Mouse (Mus musculus) heart, postnatal 14 days (tissue): ENCODE measurements around the gene Bex1. TPM values are rescaled to one million over a fixed set of nuclear protein-coding genes. Genes with fewer than 3 reads are reported as not detected.
"Not testable (repeated sequence)": the region's sequence is repeated elsewhere in the genome, so short reads cannot be mapped to it uniquely, and the experiment has no call there.

Source experiments
- DNase-seq, 2 experiments: peaks; one replicate each; pipeline ENCODE4 v3.0.0; 2021 to 2022
- intact Hi-C: fragments of 180-260 bp; cut with DNase I; formaldehyde crosslinking; loops from one replicate; pipeline ENCODE4 v1.15.1; 2025
- long read RNA-seq, 2 experiments: library from polyadenylated mRNA; stranded (forward); transcript quantifications; one replicate each; pipeline ENCODE4 v2.0.0; 2021
- total RNA-seq, 2 experiments: library from RNA; stranded (reverse); gene quantifications; 2 replicates each; pipeline ENCODE4 v1.2.3; 2021

Gene Bex1
- 1 to 10 TPM; 2.9 to 7.0 TPM for total RNA-seq
- long read RNA-seq, experiment 1, transcript Bex1-201 (3 exons, 866 nt) = major isoform, 7 of 7 reads
- long read RNA-seq, experiment 1, partial matches to known transcripts = 0 of 7 reads
- long read RNA-seq, experiment 1, other reads (novel, unspliced or antisense) = 0 of 7 reads
- long read RNA-seq, experiment 2, transcript Bex1-201 (3 exons, 866 nt) = major isoform, 6 of 9 reads
- long read RNA-seq, experiment 2, partial matches to known transcripts = 0 of 9 reads
- long read RNA-seq, experiment 2, other reads (novel, unspliced or antisense) = 3 of 9 reads

DNA sequence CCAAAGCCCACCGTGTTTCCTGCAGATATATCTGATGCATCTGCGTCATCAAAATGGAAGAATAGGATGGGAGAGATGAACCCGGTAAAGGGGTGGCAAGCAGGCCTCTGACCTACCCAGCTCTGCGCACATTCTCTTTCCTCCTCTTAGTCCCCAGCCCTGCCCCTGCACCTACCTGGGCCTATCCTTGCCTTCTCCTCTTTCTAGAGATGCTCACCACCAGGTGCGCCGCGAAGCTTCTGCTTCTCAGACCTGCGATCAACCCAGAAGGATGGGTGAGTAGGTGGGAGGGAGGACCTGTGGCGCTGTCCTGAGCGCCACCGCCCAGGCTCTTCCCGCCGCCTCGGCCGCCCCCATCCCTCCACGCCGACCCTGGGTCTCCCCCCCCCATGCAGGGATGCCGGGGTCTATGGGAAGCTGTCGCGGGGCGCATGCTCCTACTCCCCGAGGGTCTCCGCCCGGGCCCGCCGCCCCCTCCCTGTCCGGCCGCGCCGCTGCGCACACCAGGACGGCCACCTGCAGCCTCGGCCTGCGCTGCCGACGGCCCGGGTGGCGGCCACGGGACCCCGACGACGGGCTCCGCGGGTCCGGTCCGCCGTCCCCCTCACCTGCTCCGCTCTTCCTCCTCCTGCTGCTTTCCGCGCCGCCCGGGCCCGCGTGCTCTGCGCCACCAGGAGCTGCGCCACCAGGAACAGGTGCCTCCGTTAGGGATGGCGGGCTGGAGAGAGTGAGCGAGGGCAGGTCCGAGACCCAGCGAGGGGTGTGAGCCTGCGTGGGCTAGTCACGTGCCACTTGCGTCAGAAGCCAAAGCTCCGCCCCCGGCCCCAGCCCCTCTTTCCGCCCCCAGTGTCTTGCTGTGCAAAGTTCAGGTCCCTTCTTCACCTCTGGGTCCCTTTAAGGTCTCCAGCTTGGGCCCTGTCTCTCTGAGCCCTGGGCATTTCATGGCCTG, at the start of gene Bex1, which contains the start of gene Tceal7:
Gene Bex1 (minus strand): TSS at position 785 of the 949 bp plus-strand sequence.
Gene Tceal7 (plus strand): TSS at position 51 of the 949 bp plus-strand sequence.
- DNase-seq, intact Hi-C loops: not testable (repeated sequence)

DNA sequence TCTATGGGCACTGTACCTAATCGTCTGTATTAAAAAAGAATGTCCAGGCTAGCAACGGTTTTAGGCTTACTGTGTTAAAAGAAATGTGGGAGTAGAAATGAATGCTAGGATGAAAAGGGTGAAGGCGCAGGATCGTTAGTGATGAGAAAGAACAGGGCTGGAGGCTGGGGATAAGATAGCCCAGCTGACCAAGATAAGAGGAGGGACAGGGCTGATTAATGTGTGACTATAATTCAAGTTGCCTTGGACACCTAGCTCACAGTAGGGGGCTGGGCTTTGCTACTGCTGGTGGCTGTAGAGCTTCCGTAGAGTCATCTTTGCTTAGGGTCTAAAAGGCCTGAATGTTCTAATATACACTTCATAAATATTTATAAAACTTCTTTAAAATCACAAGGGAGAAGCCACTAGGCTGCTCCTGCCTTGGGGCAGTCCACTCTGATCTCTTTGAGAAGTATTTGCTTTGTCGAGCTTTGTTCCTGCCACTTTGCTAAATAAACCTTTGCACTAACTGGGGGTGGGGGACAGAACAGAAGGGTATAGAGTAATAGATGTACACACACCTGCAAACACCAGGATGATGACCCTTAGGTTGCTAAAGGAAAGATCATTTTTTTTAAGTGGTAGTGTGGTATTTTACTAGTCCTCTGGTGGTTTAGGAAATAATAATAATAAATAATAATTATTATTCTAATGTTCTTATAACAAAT, 36.9 kb upstream of the Bex1 start:
- DNase-seq = no peak
- intact Hi-C loops = no loop called here

DNA sequence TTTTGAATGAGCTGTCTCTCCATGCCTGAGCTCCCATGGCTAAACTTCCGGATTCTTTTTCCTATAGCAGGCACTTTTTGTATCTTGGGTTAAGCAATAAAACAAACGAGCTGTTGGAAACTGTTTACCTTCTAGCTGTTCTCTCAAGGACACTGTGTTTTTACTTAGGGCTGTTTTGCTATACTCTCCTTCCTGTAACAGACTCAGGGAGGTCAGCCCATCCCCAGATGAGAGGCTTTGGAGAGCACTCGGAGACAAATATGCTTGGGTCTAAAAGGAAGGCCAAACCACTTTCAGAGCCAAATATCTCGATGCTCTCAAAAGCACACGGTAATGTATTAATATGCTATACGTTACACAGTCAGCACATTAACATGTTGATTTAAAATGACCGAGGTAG, 34.4 kb upstream of the Bex1 start:
- no peak for DNase-seq
- intact Hi-C loops = no loop called here

DNA sequence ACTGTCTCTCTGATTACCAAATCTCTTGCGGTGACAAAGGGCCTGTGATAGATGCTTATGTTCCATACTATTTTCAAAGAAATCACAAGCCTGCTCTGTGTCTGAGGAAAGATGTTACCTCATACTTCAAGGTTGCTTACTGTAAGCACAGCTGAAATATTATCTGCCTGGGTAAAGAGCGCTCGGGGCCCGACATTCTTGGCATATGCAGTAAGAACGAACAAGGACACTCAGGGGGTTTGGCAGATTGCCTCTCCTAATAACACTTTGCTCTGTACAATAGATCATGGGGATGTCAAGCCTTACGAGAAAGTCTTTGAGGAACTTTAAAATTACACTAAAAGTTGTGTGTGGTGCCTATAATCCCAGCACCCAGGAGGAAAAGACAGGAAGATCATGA, 33.5 kb upstream of the Bex1 start:
- DNase-seq = no peak
- intact Hi-C loops = no loop called here

DNA sequence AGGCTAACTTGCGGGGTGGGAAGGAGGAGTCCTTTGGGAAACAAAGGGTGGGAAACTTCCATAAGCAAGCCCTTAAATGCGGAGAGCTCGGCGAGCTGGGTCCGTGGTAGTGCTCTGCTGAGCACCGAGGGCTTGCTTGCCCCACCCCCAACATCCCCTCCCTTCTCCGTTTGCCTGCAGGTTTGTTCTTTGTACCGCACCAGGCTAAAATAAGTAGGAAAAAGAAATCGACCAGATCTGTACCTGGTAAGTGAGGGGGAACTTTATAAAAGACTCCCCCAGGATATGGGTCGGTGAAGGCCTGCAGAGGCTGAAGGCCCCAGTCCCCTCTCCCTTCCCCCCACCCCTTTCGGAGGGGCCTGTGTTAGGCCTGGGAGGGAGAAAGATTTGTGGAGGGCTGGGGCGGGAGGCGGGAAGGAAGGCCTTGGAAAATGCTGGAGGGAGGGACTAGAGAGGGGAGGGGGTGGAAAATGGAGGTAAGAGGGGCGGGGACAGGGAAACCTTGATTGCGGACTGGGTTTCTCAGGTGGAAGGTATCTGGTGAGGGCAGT, 30.3 kb upstream of the Bex1 start:
- DNase-seq = peak; percentile 6 to 7
- intact Hi-C loops = no loop called here

DNA sequence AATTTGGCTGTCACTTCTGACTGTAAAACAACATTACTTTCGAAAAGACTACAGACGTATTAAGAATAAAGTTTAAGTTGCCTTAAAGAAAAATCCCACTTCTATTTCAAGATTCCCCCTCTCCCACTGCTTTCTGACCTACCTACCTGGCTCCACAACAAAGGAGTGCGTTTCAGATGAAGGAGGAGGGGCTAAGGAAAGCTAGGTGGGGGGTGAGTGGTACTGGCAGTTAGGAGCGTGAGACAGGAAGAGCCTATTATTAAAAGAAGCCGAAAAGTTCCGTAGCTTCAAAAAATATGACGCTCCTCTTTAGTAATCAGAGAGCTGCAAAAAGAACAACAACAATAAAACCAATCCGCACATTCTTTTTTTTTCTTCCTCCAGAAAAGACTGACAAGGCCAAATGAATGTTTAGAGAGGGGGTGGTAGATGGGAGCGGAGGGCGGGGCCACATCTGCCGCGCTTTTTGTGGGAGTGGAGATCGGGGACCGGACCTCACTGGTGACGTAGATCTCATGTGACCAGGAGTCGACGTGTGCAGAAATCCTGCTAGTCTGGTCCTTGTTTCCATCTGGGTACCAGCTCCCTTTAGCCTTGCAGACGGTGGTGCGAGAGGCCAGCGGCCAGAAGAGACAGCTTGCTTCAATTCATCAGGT, 29.4 kb upstream of the Bex1 start, which contains the start of gene Tceal9:
Gene Tceal9 (plus strand): TSS at position 506 of the 656 bp plus-strand sequence.
- peak; percentile 60 to 67 for DNase-seq
- intact Hi-C loops = no loop called here

DNA sequence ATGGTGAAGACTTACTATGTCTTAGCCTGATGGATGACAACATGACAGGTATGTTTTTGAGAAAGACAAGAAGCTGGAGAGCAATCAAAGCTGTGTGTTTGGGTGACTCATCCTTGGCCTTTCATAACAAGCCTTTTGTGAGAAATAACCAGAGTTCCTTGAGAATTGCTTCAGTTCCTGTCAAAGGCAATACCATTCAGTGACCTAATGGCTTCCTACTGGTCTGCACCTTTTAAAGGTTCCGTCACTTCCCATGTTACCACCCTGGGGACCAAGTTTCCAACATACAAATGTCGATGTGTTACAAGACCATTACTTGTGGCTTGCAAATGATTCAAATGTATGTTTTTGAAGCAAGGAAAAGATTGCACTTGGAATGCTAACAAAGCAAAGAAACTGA, 27.9 kb upstream of the Bex1 start:
- intact Hi-C loops = no loop called here
- DNase-seq = no peak

DNA sequence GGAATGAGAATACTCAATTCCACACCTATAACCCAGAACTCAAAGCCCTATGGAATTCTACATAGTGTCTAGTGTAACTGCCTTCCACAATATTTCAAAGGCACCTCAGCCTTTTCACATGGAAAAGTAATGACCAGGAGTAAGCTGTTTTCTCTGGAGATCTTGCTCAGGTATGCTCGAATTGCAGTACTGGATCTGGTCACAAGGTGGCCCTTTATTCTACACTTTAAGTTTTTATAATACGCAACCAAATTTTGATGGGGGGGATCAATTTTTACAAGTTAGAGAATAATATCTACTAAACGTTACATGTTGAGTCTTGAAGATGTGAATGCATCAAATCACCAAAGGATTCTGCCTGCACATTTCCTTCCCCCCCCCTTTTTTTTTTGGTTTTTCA, 22.8 kb upstream of the Bex1 start:
- DNase-seq = peak; percentile 18 to 61
- intact Hi-C loops = loop anchor here (1.0 to 5.0 kb wide), 2 partner anchors 66 to 84 kb away; no protein-coding TSS in a partner anchor

DNA sequence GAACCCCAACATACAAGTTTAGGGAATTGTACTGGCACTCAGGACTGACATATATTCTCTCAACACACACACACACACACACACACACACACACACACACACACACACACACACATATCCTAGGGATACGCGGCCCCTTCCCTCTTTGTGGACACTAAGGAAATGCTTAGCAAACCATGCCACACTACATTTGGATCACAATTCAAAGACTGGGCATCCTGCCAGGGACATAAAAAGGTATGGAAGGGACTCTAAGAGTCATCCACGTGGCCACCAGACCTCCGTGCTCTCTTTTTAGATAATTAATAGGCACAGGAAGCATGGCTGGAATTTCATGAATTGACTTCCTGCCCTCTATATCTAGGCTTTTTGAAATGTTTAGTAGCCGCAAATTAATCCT, 12.5 kb upstream of the Bex1 start:
- DNase-seq = peak in 1 of 2 experiments; percentile 19
- intact Hi-C loops = no loop called here

DNA sequence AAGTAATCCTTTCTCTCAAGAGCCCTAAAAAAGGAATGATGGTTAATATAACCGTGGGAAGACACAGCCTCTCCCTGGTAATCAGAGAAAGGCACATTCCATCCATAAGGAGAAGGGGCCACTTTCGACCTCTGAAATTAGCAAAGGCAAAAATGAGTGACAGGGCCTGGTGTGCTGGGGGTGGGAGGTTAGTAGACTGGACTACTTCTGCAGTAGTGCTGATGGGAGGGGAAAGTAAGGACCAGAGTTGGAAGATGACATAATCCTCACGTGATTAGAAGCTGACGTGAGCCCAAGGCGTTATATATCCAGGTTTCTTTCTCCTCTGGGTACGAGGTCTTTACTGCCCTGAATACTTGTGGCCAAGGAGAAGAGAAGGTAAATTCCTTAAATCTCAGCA, 8.4 kb upstream of the Bex1 start:
- intact Hi-C loops = no loop called here
- DNase-seq = no peak

DNA sequence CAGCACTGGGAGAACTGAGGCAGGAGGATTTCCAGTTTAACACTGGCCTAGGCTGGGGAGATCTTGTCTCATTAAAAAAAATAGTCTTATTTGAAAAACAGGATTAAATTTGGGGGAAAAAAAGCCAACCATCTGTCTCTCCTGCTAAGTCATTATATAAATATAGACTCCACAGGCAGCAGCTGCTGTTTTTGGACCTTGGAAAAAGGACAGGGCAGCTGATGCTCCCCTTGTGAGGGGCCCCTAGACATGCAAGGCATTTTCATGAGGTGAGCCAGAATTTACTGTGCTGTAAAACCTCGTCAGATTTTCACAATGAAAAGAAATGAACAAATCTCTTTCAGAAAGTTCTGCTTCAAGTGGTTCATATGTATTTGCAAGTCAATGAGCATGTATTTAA, 990 bp upstream of the Bex1 start:
- no peak for DNase-seq
- intact Hi-C loops = no loop called here

DNA sequence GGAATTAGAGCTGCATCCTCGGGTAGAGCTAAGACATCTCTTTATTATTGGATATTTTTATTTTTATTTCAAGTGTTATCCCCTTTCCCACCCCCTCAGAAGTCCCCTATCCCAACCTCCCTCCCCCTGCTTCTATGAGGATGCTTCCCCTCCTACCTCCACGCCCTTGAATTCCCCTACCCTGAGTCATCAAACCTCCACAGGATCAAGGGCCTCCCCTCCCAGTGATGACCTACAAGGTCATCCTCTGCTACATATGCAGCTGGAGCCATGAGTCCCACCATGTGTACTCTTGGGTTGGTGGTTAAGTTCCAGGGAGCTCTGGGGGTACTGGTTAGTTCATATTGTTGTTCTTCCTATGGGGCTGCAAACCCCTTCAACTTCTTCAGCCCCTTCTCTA, 1.9 kb downstream of the Bex1 start:
- intact Hi-C loops = no loop called here
- DNase-seq = no peak

DNA sequence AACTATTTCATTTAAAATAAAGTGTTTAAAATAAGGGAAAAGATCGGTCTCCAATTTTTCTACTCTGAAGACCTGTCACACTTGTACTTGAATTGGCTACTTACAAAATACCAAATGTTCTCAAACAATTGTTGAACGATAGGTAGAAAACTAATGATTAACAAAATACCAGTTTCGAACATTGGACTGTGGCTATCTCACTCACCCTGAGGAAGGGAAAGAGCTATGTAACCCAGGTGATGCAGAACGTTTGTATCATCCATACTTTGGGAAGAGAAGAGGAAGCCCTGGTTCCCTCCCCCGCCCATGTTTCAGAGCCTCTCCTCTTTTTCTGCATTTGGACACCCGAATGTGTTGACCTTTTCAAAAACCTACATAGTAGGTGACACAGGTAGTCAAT, 10.9 kb downstream of the Bex1 start:
- intact Hi-C loops = no loop called here
- no peak for DNase-seq

DNA sequence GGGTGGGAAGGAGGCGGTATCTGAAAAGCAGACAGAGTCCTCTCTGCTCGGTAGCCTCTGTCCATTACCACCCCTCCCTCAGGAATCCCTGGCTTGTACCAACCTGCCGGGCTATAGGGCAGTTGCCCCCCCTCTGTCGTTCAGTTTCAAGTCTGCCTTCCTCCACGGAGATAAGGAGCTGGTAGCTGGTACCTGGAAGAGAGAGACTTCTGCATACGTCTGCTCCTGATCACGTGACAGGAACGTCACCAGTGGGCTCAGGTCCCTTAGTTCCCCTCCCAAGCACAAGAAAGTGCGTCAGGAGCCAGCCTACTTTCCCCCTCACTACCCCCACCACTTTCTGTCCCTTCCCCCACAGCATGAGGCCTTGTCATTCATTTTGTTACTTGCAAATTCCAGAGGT, 11.6 kb downstream of the Bex1 start, which contains the start of gene Tceal5:
Gene Tceal5 (minus strand): TSS at position 213 of the 403 bp plus-strand sequence.
- intact Hi-C loops = no loop called here
- DNase-seq = peak in 1 of 2 experiments; percentile 15

DNA sequence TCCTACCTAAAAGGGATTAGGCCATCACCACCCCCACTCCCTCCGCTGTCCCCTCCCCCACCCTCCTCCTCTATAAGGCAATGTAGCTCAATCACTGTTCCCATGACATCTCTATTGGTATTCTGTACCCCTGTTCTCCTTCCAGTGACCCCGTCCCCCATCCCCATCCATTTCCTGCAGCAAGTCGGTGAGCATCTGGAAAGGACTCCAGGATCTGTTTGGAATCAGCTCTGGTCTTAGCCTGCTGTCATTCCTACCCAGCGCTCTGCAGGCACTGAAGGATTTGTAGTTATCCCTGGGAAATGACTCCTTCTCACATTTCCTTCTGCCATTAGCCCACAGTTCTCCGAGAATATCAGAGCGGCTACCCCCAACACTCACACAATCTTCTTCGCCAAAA, 12.1 kb downstream of the Bex1 start:
- no peak for DNase-seq

DNA sequence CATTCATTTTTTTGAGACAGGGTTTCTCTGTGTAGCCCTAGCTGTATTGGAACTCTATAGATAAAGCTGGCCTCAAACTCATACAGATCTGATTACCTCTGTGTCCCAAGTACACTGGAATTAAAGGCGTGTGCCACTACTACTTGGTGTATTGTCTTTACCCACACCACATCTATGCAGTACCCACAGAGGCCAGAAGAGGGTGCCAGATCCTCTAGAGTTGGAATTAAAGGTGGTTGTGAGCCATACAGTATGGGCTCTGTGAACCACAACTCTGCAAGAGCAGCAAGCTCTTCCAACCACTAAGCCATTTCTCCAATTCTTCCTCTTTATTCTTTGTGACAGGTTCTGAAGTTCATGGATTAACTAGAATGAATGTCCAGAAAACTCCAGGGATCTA, 18.4 kb downstream of the Bex1 start:
- intact Hi-C loops = loop anchor here (5.0 kb wide), 1 partner anchor 105 kb away; no protein-coding TSS in a partner anchor
- peak in 1 of 2 experiments; percentile 36 for DNase-seq

More for the DNA sequence above, 12.1 kb downstream of the Bex1 start:
- intact Hi-C loops = no loop called here

DNA sequence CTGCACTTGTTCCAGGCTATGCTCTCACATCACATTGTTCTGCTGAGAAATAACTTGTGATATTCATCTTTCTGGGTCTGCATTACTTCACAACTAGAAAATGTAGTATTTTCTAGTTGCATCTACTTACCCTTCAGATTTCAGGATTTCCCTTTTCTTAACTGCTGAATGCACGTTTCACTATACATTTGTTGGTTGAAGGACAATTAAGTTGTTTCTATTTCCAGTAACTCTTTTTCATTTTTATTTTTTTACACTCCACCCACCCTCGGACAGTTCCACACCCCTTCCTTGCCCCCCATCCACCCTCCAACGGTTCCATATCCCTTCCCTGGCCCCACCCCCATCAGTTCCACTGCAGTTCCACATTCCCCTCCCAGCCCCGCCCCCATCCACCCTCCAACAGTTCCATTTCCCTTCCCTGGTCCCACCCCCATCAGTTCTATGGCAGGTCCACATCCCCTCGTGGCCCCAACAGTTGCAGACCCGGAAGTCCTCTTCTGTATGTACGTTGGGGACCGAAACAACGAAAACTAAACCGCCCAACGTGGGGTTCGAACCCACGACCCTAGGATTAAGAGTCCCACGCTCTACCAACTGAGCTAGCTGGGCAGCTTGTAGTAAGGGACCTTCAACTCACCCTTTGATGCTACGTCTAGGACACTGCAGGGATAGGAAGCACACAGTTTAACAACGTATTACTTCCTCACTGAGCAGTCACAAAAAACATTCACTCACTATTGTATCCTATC, 19.9 kb downstream of the Bex1 start:
- no peak for DNase-seq
- intact Hi-C loops = loop anchor here (5.0 kb wide), 1 partner anchor 107 kb away; no protein-coding TSS in a partner anchor

DNA sequence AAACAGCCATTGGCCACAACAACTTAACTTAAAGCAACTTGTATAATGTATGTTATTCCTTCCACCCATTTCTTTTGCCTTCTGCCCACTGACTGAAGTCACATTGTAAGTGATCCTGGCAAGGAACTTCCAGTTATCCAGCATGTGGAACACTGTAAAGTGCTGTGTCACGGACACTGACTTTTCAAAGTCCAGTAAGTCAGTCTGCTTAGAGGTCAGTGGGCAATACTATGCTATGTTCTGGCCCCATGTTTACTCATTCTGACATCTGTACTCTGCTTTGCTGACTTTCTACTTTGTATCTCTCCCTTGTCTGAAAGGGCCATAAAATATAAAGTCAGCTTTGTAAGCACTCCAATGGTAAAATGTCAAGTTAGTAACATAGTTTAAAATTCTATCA, 32.2 kb downstream of the Bex1 start:
- no peak for DNase-seq
- intact Hi-C loops = no loop called here
